Mouse (Mus musculus) right cerebral cortex, adult 2 months (tissue): ENCODE results near the gene Gzme.
"Not testable (repeated sequence)": the region's sequence is repeated elsewhere in the genome, so short reads cannot be mapped to it uniquely, and the experiment has no call there.

Source experiments
- DNase-seq, 2 experiments: peaks; one replicate each; pipeline ENCODE4 v3.0.0; 2021 to 2022; ENCODE audit warnings: low spot score in 2 of 2

Gene Gzme

DNA sequence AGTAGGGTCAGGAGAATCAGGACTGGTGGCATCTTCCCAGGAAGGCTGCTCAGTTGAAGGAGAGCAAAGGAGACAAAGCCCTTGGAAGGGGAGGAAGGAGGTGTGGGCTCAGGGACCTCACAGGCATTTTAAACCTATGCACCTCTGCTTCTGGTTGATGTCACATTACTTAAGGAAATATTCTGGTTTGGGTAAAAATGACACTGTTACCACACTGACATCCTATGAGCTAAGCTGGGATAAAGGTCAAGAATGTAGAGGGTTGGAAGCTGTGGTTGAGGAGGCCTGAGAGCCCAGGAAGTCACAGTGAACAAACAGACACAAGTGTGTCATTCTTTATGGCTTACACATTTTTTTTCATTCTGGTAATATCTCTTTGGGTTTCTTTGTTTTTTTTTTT lies at the start of gene Gzme:
Gene Gzme (minus strand): TSS at position 101 of the 400 bp plus-strand sequence.
- DNase-seq = no peak

DNA sequence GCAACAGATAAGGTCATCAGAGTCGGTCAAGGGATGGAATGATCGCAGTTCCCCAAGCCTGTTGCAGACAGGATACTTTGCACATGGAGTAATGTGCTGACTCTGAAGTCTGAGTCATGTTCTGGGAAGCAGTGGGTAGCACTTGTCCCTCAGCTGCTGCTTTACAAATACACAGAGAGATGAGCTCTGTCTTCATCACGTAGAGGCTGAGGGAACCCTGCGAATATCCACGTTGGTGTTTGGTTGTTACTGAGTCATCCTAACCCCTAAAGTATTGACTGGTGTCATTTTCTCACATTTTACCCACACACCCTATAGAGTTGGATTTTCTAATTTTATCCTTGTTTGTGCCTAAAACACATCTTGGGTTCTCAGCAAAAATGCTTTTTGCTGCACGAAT lies 47.6 kb upstream of the Gzme start:
- peak; percentile 42 to 54 for DNase-seq

DNA sequence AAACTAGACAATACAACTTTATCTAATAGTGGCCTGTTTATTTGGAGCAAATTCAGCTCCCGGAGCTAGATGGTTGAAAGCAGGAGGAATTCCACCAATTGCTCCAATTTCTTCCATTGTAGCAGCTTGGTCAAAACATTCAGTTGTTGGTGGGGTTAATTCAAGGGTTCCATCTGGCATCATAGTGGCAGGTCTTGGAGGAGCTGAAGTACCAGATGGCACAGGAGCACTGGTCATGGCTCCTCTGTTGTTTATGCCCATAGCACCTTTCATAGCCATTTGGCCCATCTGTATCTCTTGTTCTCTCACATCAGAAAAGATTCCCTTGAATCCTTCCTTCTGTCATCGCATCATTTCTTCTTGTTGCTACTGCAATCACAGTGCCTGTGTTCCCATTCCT lies 41.7 kb upstream of the Gzme start:
- DNase-seq = no peak

DNA sequence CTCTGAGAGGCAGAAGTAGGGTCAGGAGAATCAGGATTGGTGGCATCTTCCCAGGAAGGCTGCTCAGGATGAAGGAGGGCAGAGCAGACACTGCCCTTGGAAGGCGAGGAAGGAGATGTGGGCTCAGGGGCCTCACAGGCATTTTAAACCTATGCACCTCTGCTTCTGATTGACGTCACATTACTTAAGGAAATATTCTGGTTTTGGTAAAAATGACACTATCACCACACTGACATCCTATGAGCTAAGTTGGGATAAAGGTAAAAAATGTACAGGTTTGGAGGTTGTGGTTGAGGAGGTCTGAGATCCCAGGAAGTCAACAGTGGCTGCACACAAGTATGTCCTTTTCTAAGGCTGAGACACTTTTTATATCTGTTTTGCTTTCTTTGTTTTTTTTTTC lies 39.1 kb upstream of the Gzme start, which contains the start of gene Gzmg:
Gene Gzmg (minus strand): TSS at position 101 of the 400 bp plus-strand sequence.
- DNase-seq = not testable (repeated sequence)

DNA sequence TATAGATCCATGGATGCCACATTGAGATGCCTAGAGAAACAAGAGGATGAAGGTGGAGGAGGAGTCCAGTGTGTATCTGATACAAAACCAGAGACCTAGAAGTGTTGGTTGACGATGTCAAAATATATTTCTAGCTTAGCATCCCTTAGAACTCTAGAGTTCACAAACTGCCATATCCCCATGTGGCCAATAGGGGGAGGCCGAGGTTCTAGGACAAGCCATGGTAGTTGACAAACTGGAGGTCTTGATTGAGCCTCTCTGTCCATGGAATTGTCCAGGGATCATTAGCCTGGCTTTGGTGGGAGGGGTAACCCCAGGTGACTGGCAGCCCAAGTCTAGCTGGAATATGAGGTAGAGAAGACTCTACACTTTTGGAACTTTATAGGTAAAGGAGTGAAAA lies 34.9 kb upstream of the Gzme start:
- DNase-seq = no peak

DNA sequence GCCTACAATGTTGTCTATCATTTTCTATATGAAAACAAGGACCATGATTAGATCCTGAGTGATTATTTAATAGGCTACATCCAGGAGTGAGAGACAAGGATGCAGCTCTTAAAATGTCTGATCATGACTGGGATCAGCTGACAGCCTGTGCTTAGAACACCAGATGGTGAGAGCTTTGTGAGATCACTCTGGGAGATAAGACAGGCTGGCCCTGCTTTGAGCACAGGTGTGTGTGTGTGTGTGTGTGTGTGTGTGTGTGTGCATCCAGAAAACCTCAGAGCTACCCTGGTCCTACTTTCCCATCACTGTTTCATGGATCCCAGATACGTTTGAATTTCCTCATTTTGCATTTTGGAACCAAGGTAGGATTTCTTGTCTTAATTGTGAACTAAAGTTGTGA lies 13.2 kb upstream of the Gzme start:
- not testable (repeated sequence) for DNase-seq

DNA sequence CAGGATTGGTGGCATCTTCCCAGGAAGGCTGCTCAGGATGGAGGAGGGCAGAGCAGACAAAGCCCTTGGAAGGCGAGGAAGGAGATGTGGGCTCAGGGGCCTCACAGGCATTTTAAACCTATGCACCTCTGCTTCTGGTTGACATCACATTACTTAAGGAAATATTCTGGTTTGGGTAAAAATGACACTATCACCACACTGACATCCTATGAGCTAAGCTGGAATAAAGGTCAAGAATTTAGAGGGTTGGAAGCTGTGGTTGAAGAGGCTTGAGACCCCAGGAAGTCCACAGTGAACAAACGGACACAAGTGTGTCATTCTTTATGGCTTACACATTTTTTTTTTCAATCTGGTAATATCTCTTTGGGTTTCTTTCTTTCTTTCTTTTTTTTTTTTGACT lies 12.1 kb upstream of the Gzme start, which contains the start of gene Gzmd:
Gene Gzmd (minus strand): TSS at position 101 of the 400 bp plus-strand sequence.
- DNase-seq = not testable (repeated sequence)

DNA sequence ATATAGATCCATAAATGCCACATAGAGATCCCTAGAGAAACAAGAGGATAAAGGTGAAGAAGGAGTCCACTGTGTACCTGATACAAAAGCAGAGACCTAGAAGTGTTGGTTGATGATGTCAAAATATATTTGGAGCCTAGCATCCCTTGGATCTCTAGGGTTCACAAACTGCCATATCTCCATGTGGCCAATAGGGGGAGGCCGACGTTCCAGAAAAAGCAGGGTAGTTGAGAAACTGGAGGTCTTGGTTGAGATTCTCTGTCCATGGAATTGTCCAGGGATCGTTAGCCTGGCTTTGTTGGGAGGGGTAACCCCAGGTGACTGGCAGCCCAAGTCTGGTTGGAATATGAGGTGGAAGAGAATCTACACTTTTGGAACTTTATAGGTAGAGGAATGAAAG lies 7.9 kb upstream of the Gzme start:
- no peak for DNase-seq

DNA sequence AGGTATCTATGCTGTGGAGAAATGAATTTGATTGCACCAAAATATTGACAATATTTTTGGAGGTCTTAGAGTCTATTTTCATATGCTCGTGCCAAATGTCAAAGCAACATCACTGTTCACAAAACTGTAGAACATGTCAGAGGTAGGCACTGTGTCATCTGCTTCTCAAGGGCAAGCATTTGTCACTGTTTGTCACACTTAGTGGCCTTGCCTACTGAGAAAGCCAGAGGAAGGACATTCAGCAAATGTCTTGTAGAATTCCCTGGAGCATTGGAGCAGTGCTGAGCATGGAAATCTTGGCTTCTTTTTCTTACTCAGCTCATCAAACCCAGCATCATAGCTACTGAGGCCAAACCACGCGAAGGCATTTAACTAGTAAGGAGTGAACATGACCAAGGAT lies 3.1 kb upstream of the Gzme start:
- DNase-seq = no peak

DNA sequence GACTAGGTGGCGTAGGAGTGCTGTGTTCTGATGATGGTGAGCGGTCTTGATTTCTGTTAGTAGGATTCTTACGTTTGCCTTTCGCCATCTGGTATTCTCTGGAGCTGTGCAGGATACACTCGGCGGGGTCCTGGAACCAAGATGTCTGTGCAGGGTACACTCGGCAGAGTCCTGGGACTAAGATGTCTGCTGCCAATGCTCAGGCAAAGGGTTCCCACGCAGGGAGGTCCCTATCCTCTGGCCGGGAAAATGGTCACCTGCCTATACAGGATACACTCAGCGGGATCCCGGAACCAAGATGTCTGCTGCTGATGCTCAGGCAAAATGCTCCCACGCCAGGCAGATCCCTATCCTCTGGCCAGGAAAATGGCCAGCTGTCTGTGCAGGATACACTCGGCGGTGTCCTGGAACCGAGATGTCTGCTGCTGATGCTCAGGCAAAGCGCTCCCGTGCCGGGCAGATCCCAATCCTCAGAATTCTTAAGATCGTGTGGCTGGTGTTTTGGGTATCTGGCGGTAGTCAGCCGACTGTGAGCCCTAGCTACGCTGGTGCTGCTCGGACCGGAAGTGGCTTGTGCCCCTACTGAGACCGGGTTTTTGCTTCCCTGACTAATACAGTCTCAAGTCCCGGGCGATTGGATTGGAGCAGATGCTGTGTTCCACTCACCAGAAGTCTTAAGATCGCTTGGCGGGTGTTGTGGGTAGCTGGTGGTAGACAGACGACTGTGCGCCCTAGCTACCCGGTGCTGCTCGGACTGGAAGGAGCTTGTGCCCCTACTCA lies 4.7 kb downstream of the Gzme start:
- not testable (repeated sequence) for DNase-seq

DNA sequence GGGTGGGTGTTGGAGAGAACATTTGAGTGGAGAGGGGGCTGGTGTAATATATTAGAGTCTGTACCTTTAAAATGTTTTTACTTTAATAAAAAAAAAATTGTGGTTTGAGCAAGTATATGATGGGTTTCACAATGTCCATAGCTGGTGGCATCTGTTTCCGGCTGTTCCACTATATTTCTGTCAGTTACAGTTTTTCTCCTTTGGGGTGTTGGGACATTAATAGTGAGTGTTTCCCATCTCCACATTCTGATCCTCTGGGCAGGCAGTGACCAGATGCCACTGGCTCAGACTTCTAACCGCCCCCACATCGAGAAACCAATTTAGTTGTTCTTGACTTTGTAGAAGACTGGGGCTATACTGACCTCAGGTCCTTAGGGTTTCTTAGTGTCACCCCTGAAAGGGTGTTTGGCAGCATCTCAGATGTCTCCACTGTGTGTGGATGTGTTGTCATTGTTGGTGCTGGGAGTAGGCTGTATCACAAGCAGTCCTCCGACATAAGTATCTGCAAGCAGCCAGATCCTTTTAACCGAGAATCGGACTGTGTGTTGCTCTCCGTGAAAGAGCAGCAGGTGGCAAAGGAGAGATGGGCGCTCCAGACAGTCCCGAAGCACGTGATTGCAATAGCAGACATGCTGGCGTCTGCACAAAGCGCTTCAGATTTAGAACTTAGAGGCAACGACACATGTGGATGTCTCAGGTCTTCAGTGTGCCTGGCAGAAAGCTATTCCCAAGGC lies 14.8 kb downstream of the Gzme start:
- no peak for DNase-seq

DNA sequence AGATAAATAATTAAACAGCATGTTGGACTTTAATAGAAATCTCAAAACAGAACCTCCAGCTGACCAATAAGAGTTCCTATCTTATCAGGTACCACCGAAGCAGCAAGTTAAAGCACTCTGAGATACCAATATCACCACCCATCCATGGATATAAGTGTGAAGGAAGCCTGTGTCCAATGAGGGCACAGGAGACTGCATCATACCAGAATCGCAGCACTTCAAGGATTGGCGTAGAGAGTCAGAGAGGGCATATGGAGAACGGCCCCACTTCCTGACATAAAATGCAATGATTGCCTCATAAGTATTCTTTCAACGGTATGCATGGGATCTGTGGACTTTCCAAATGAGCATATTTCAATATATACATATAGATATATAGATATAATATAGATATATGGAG lies 15.4 kb downstream of the Gzme start:
- DNase-seq = no peak

DNA sequence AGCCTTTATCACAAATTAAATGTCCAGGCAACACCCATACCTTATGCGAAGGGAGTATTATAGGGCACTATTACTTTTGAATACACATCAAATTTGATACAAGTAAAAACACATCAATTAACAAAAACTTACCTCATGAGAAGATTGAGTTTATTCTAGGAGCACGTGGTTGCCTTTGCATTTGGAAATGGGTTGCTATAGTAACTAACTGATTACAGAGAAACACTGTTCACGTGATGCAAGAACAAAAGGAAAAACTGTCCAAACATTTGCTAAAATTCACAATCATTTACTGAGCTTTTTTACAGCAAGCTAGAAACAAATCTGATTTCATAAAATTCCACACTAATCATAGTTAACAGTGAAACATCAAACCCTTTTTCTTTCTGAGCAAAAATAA lies 17.0 kb downstream of the Gzme start:
- DNase-seq = no peak

DNA sequence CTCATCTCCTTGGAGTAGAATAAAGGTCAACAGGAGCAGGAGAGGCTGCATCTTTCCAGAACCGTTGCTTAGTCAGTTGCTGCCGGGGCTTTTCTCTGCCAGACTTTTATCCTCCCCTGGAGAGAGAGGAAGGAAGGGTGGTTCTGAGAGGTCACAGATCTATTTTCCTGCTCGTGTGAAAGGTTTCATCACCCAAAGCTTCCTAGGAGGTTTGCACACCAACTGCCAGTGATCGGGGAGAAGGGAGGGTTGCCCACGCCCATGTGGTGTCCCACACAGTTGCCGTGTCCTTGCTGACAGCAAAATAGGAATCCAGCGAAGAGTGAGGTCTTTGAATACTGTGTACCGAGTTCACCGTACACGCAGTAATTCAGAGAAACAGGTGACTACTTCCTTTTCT lies 18.0 kb downstream of the Gzme start, which contains the start of gene Ctsg:
Gene Ctsg (minus strand): TSS at position 189 of the 400 bp plus-strand sequence.
- no peak for DNase-seq

DNA sequence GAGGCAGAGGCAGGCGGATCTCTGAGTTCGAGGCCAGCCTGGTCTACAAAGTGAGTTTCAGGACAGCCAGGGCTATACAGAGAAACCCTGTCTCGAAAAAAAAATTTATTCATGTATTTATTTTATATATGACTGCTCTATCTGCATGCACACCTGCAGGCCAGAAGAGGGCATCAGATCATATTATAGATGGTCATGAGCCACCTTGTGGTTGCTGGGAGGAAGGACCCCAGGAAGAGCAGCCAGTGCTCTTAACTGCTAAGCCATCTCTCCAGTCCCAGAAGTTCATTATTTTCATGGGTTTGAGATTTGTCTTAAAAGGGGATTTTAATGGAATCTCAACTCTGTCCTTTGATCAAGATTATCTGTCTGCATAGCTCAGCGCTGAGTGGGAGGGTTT lies 21.5 kb downstream of the Gzme start:
- DNase-seq = no peak

DNA sequence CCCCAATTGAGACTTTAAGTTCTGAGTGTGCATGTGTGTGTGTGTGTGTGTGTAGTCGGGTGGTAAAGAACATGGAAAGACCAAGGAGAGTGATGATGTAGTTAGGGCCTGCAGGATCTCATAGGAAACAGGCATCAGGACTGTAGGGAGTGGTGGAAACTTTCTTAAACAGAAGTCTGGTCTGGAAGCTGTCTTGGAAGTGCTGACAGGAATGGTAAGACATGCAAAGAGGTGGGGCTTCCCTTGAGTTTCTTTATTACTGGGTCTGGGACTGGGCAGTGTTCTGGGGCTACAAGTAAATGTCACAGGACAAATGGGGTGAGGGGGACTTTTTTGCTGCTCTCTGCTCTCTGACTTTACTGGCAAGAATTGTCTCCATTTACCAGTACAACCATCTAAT lies 22.8 kb downstream of the Gzme start:
- no peak for DNase-seq

DNA sequence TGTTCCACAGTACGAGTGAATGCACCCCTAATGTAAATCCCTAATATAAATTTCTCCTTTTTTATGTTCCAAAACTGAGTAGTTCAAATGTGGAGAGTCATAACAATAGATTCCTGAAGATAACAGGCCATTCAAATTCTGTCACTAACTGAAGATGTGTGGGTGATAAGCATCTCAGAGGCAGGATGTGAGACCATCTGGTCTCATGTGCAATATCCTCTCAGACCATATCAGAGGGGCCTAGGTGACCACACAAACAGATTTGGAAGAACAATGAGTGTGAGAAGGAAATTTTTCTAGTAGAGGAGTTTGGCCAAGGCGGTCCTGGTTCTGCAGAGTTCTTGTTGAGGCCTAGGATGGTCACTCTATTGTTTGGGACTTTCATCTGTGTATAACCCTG lies 27.1 kb downstream of the Gzme start:
- DNase-seq = no peak

DNA sequence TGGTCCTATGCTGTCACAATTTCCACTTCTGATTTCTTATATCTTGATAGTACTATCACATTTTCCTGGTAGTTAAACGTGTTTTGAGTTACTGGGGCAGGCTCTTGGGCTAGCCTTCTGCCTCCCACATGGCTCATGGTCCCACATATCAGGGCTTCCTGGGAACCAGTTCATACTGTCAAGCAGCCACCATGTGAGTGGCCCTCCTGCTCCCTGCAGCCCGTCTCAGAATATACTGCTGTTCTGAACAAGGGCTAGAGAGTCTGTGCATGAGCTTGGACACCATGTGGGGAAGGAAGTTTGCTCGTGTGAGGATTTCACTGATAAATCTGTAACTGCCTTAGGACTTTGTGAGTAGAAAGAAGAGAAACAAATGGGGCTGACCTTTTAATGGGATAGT lies 33.7 kb downstream of the Gzme start:
- no peak for DNase-seq

DNA sequence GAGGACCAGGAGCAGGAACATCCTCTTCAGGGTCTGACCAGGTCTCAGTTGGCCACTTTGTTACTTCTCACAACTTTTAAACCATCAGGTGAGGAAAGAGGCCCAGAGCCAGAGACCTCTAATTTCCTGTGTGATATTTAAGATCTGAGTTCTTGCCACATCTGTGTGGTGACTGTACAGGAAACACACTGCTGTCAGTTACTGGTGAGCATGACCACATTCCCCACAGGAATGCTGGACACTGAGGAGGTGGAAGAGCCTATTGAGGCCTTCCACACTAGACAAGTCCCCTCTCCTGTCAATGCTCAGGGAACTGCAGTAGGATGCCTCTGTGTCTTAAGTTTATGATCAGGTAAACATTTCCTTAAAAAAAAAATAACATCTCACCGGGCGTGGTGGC lies 35.3 kb downstream of the Gzme start, which contains the start of gene Mcpt8:
Gene Mcpt8 (minus strand): TSS at position 107 of the 400 bp plus-strand sequence.
- DNase-seq = no peak

DNA sequence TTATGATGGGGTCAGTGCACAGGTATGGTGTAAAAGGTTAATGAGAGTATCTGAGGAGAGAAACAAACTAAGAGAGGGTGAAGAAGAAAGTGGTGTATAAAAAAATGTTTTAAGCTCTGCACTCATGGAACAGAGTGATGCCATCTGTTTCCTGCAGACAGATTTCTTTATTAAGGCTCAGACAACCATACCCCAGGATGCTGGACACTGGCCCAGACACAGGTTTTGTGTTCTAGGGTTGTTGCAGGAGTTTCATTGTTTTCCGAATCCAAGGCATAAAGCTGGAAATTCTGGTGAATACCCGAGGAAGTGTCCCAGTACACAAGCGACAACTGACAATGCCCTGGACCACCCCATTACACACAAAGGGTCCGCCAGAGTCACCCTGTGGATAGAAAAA lies 38.4 kb downstream of the Gzme start:
- DNase-seq = no peak
